Mouse (Mus musculus): ENCODE measurements around the gene Trim3. TPM values are rescaled to one million over a fixed set of nuclear protein-coding genes. Genes with fewer than 3 reads are reported as not detected.

Trim3 gene
- polyA plus RNA-seq, 1 experiment from 2014 or later = 32.6 TPM

GRCm38 (mm10) chr7:105588325-105588912 is 45.0 kb downstream of the Trim3 start:
- H3K9me3 ChIP-seq = no peaks in the 10 kb centered on the region
- H3K27ac ChIP-seq = no peak overlapping the region
- H3K4me3 ChIP-seq = no peak overlapping the region
- no peaks in the 10 kb centered on the region for H3K27me3 ChIP-seq (ENCODE audit: insufficient read depth, poor library complexity, severe bottlenecking)
- no peak for DNase-seq (ENCODE audit: low spot score)
- H3K36me3 ChIP-seq = no peaks in the 10 kb centered on the region
- 71% methylated on average over 9 of the region's 9 CpGs for WGBS
- H3K4me1 ChIP-seq = peaks cover 5% of the 10 kb centered on the region; the same call in 1 of the 2 replicates

- Histone ChIP-seq H3K27me3 (ENCODE audit: insufficient read depth, poor library complexity, severe bottlenecking) (no peaks in the 10 kb centered on the region), H3K4me1 (peaks cover 9% of the 10 kb centered on the region), H3K36me3 (no peaks in the 10 kb centered on the region), H3K4me3 (peak overlapping the region; percentile 87), H3K9me3 (no peaks in the 10 kb centered on the region), H3K27ac (peak overlapping the region; percentile 91)
- WGBS = 77% methylated on average over 2 of the region's 2 CpGs
- no peak for DNase-seq (ENCODE audit: low spot score)
Observed at GRCm38 (mm10) chr7:105581959-105582358, 51.4 kb downstream of the Trim3 start.

DNA sequence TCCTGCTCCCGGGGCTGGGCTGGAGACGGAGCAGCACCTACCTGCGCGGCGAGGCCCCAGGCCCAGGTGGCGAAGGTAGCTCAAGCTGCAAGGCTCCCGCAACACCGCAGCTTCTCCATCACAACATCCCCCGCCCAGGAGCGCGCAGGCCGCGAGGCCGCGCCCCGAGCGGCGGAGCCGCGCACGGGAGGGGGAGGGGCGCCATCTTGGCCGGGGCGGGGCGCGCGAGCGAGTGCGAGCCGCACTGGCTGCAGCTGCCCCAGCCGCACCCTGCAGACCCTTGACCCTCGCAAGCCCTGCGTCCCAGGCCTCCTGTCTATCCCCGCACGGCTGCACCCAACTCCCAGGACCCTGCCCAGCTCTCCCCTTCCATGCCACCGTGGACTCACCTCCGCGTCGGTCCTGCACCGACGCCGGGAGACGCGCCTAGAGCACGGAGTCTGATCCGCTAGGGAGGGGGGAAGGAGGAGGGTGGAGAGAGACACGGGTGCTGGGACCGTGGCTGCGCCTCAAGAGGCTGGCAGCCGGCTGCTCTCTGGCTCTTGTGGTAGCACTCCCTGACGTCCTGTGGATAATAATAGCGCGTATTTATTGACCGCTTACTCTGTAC is 52.2 kb downstream of the Trim3 start, which contains the start of gene Apbb1:
TSS of gene Apbb1 (minus strand) at position 560 of the 610 bp plus-strand sequence.
- Histone ChIP-seq H3K4me1 (peaks cover 16% of the 10 kb centered on the region), H3K27me3 (ENCODE audit: insufficient read depth, poor library complexity, severe bottlenecking) (no peaks in the 10 kb centered on the region)

GRCm38 (mm10) chr7:105580627-105581089 is 52.7 kb downstream of the Trim3 start:
- no peak for DNase-seq (ENCODE audit: low spot score)
- Histone ChIP-seq H3K27me3 (ENCODE audit: insufficient read depth, poor library complexity, severe bottlenecking) (no peaks in the 10 kb centered on the region), H3K27ac (peak overlapping the region; percentile 91), H3K4me3 (peak overlapping the region; percentile 87), H3K36me3 (no peaks in the 10 kb centered on the region), H3K4me1 (peaks cover 16% of the 10 kb centered on the region), H3K9me3 (no peaks in the 10 kb centered on the region)
- WGBS = 0% methylated on average over 19 of the region's 22 CpGs

More for the DNA sequence above, 52.2 kb downstream of the Trim3 start, which contains the start of gene Apbb1:
- peak; percentile 93 for DNase-seq (ENCODE audit: low spot score)
- Histone ChIP-seq H3K36me3 (no peaks in the 10 kb centered on the region), H3K27ac (peak within 1 kb of the TSS; percentile 91), H3K9me3 (no peaks in the 10 kb centered on the region), H3K4me3 (peak within 1 kb of the TSS; percentile 87)
- WGBS = 1% methylated on average over 53 of the region's 54 CpGs

- no peaks in the 10 kb centered on the region for H3K9me3 ChIP-seq
- no peaks in the 10 kb centered on the region for H3K27me3 ChIP-seq (ENCODE audit: insufficient read depth, poor library complexity, severe bottlenecking)
- H3K4me1 ChIP-seq = peaks cover 23% of the 10 kb centered on the region
- H3K4me3 ChIP-seq = no peak overlapping the region
- WGBS = 83% methylated on average over 2 of the region's 2 CpGs
- DNase-seq (ENCODE audit: low spot score) = no peak
- no peak overlapping the region for H3K27ac ChIP-seq
- peaks cover 12% of the 10 kb centered on the region for H3K36me3 ChIP-seq
Observed at GRCm38 (mm10) chr7:105578481-105578880, 54.9 kb downstream of the Trim3 start.

GRCm38 (mm10) chr7:105577377-105577871 is 55.9 kb downstream of the Trim3 start:
- H3K4me3 ChIP-seq = no peak overlapping the region
- H3K4me1 ChIP-seq = peaks cover 23% of the 10 kb centered on the region
- no peaks in the 10 kb centered on the region for H3K9me3 ChIP-seq
- H3K27me3 ChIP-seq (ENCODE audit: insufficient read depth, poor library complexity, severe bottlenecking) = no peaks in the 10 kb centered on the region
- no peak for DNase-seq (ENCODE audit: low spot score)
- peaks cover 19% of the 10 kb centered on the region for H3K36me3 ChIP-seq
- 87% methylated on average over 6 of the region's 6 CpGs for WGBS
- no peak overlapping the region for H3K27ac ChIP-seq

DNA sequence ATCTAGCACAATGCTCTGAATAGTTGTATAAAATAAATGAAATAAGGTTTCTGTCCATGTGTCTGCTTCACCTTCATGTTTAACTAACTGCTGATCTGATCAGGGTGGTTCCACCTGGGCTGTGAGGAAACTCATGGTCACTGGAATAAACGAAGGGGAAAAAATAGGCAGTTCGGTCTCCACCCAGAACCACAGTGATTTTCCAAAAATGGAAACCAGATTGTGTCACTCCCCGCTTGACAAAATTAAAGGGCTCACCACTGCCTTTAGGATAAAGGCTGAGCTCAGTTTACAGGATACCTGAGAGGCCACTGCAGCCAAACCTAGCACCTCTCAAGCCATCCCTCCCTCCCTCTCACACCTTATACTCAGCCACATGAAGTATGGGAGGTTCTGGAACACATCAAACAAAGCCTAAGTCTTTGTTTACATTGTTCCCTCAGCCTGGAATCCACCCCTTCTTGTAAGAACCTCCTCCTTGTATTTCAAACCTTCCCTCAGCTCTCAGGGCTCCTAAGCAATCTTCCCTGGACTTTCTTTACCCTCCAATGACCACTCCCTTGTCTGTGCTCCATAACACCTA is 57.1 kb downstream of the Trim3 start:
- no peak for DNase-seq (ENCODE audit: low spot score)
- no peaks in the 10 kb centered on the region for H3K27me3 ChIP-seq (ENCODE audit: insufficient read depth, poor library complexity, severe bottlenecking)
- 48% methylated on average over 3 of the region's 3 CpGs for WGBS

GRCm38 (mm10) chr7:105574537-105574936 is 58.8 kb downstream of the Trim3 start:
- whole genome bisulfite sequencing = 72% methylated on average over 4 of the region's 4 CpGs
- no peak overlapping the region for H3K27ac ChIP-seq
- H3K4me3 ChIP-seq = no peak overlapping the region
- H3K9me3 ChIP-seq = no peaks in the 10 kb centered on the region
- H3K36me3 ChIP-seq = peaks cover 19% of the 10 kb centered on the region
- no peaks in the 10 kb centered on the region for H3K27me3 ChIP-seq (ENCODE audit: insufficient read depth, poor library complexity, severe bottlenecking)
- H3K4me1 ChIP-seq = peaks cover 32% of the 10 kb centered on the region
- no peak for DNase-seq (ENCODE audit: low spot score)

More for the DNA sequence above, 57.1 kb downstream of the Trim3 start:
- Histone ChIP-seq H3K9me3 (no peaks in the 10 kb centered on the region), H3K27ac (no peak overlapping the region), H3K4me3 (no peak overlapping the region), H3K36me3 (peaks cover 19% of the 10 kb centered on the region), H3K4me1 (peaks cover 17% of the 10 kb centered on the region)

GRCm38 (mm10) chr7:105572949-105573348 is 60.4 kb downstream of the Trim3 start:
- no peak for DNase-seq (ENCODE audit: low spot score)
- Histone ChIP-seq H3K27me3 (ENCODE audit: insufficient read depth, poor library complexity, severe bottlenecking) (no peaks in the 10 kb centered on the region), H3K4me3 (no peak overlapping the region), H3K9me3 (no peaks in the 10 kb centered on the region), H3K27ac (no peak overlapping the region), H3K36me3 (peaks cover 19% of the 10 kb centered on the region), H3K4me1 (peaks cover 44% of the 10 kb centered on the region)
- 91% methylated on average over 8 of the region's 8 CpGs for WGBS

DNA sequence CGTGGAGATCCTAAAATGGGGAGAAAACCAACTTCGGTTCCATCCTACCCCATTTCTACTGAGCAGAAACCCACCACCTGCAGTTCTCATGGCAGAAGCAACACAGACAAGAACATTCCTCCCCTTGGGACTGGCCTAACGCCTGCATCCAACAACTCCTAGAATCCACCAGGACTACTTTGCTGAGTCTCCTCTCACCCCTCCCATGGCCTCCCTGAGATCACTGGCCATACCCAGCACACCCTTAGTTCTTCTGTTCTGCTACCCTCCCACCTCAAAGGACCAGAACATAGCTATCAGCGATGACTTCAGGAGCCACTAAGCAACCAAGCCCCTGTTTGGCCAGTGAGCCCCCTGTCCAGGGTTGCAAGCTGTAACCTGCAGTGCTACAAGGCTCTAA is 62.6 kb downstream of the Trim3 start:
- Histone ChIP-seq H3K4me3 (no peak overlapping the region), H3K9me3 (no peaks in the 10 kb centered on the region), H3K27me3 (ENCODE audit: insufficient read depth, poor library complexity, severe bottlenecking) (no peaks in the 10 kb centered on the region), H3K36me3 (peaks cover 39% of the 10 kb centered on the region), H3K4me1 (peaks cover 34% of the 10 kb centered on the region), H3K27ac (no peak overlapping the region)
- 71% methylated on average over 4 of the region's 4 CpGs for WGBS
- no peak for DNase-seq (ENCODE audit: low spot score)

DNA sequence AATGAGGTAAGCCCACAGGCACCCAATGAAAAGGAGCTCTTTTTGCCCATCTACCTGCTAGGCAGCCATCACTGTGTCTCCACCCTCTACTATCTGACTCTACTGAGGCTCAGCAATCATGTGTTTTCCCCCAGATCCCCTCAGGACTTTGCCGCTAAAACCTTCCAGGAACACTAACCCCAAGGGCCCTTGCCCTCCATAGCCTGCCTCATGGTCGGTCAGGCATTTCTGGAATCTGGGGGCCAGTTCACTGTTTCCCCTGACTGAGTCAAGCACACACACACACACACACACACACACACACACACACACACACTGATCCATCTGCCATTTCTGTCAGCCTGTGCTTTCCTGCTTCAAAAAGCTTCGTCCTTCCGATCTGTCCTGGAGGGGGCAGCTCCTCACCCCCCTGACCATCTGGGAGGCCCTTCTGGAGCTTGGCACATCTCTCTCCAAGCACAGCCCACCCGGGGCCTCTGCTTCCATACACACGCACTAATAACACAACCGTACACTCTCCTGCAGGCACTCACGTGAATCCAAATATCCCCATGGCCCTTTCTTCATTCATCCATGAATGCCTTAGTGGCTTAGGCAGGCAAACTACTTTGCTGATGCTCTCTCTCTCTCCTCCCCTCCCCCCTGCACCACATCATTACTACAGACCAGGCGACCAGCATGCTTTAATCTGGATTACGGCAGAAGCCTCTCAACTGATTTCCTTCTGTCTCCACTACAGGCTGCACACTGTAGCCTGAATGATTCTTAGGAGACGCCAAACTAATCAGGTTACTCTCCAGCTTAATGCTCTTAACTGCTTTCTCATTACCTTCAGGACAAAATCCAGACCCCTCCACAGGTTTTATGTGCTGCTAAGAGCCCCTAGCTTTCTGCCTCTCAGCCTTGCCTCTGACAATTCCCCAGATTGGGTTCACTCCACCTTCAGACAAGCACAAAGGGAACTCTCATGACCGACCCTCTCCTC is 63.6 kb downstream of the Trim3 start:
- Histone ChIP-seq H3K4me3 (0 out of 2 replicates have a peak overlapping the region, but pooled peaks have one; percentile 5), H3K4me1 (peaks cover 40% of the 10 kb centered on the region), H3K27me3 (ENCODE audit: insufficient read depth, poor library complexity, severe bottlenecking) (no peaks in the 10 kb centered on the region), H3K9me3 (no peaks in the 10 kb centered on the region), H3K36me3 (peaks cover 48% of the 10 kb centered on the region), H3K27ac (peak overlapping the region; percentile 52; the same call in 1 of the 2 replicates)
- DNase-seq (ENCODE audit: low spot score) = no peak
- WGBS = 30% methylated on average over 12 of the region's 12 CpGs

- H3K27me3 ChIP-seq (ENCODE audit: insufficient read depth, poor library complexity, severe bottlenecking) = no peaks in the 10 kb centered on the region
- H3K4me3 ChIP-seq = no peak overlapping the region
- peaks cover 34% of the 10 kb centered on the region for H3K4me1 ChIP-seq
- WGBS = 6% methylated on average over 6 of the region's 6 CpGs
- peaks cover 48% of the 10 kb centered on the region for H3K36me3 ChIP-seq
- DNase-seq (ENCODE audit: low spot score) = no peak
- no peaks in the 10 kb centered on the region for H3K9me3 ChIP-seq
- H3K27ac ChIP-seq = no peak overlapping the region
Observed at GRCm38 (mm10) chr7:105568988-105569471, 64.3 kb downstream of the Trim3 start.
